Mouse (Mus musculus) T-cell, adult 66 days (primary cell): ENCODE data around the gene Meox1. TPM values are rescaled to one million over a fixed set of nuclear protein-coding genes. Genes with fewer than 3 reads are reported as not detected.

Experiments
- total RNA-seq, 2 experiments: library from RNA; stranded (reverse); gene quantifications; 3 replicates in 1 of 2; 4 replicates in 1 of 2; pipeline ENCODE4 v1.2.4; 2023

The Meox1 gene
- not detected for total RNA-seq

DNA sequence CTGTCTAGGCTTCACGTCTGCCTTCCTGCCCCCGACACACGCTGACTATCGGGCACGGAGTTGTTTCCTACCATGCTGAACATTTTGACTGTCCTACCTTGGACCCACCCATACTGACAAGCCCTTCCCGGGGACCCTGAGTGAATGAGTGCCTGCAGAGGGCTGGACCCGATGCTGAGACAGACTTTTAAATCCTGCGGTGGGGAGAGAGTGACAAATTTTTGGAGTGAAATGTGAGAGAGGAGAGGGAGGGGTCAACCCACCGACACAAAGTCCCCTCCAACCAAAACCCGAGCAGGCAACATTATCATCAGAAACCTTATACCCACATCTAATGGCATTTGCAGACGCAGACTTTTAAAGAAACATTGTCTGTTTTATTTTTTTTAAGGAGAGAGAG lies at the start of gene Meox1:
TSS of gene Meox1 (minus strand) at position 171 of the 400 bp plus-strand sequence.

Other genes starting within 250 kb of the Meox1 start
- 1 to 10 TPM; 6.4 to 7.5 TPM for gene Arl4d, start 228.8 kb downstream of the Meox1 start, total RNA-seq
- 10 to 100 TPM; 84.1 to 85.7 TPM for gene Dhx8, start 161.5 kb downstream of the Meox1 start, total RNA-seq
- gene Etv4, start 109.0 kb downstream of the Meox1 start, total RNA-seq: not detected
- gene Sost, start 72.6 kb upstream of the Meox1 start, total RNA-seq: not detected
- not detected for gene Cfap97d1, start 89.9 kb upstream of the Meox1 start, total RNA-seq
- gene Dusp3, start 92.6 kb upstream of the Meox1 start, total RNA-seq: under 1 TPM; 0.70 to 0.74 TPM
- gene Mpp3, start 134.1 kb upstream of the Meox1 start, total RNA-seq: not detected
- gene Cd300lg, start 147.1 kb upstream of the Meox1 start, total RNA-seq: not detected
- 1 to 10 TPM; 1.9 to 4.8 TPM for gene Mpp2, start 194.1 kb upstream of the Meox1 start, total RNA-seq
- gene Ppy, start 206.9 kb upstream of the Meox1 start, total RNA-seq: not detected
- gene Pyy, start 213.5 kb upstream of the Meox1 start, total RNA-seq: not detected